ENCODE assay signal across 1 mouse cellular context in genomic region chr19:7239574-7239973, GRCm38 (mm10).
TF ChIP-seq lines count a peak whose summit lies in the region.

No protein-coding gene starts in this region.

TF ChIP-seq in MEL, 35 proteins besides CTCF, POLR2A, EP300 and RAD21 (continued from another document):
- TF ChIP-seq E2F4 (IDR thresholded peaks at IDR 0.05; ENCODE audit: borderline replicate concordance, low read depth, low read length) (no peak), ELF1 (IDR thresholded peaks at IDR 0.05; ENCODE audit: low read depth, low read length) (no peak), ZC3H11A (IDR thresholded peaks at IDR 0.05; ENCODE audit: low read depth, low read length) (no peak), ZKSCAN1 (IDR thresholded peaks at IDR 0.05; ENCODE audit: low read depth, low read length) (no peak), UBTF (IDR thresholded peaks at IDR 0.05; ENCODE audit: borderline replicate concordance, insufficient read depth, low read depth, low read length) (no peak), MYC (IDR thresholded peaks at IDR 0.05; ENCODE audit: low read depth, low read length) (no peak)
